Mouse (Mus musculus) mammary gland, adult 2 months (tissue): ENCODE measurements around the gene Tmem211. TPM values are rescaled to one million over a fixed set of nuclear protein-coding genes. Genes with fewer than 3 reads are reported as not detected.

ENCODE experiments used
- polyA plus RNA-seq: library from polyadenylated mRNA; depleted of rRNA; stranded (reverse); fragments of >200 nt; gene quantifications from 2 replicates; pipeline ENCODE4 v1.2.3, GENCODE M21; 2012; ENCODE audit warnings: low replicate concordance; rRNA removed

Tmem211 gene
- not detected in 2 replicates for polyA plus RNA-seq

DNA sequence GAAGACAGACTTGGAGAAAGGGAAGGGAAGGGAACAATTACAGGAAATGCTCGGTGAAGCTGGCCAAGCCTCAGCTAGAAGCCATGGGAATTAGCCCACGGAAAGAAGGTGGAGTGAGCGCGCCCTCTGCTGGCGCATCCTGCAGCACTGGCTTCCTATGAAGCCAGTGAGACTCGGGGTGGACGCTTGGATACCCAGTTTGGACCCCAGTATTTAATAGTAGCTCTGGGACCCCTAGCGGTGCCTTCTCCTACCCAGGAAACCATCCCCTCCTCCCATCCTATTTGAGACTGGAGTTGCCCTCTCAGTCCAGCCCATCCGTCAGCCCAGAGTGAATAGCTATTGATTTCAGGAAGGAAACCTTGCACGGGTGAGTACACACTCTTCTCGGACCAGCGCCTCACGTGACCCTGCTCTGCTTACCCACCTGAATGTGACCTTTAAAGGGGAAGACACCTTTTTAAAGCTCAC lies at the start of gene Tmem211:
Gene Tmem211 (plus strand): TSS at position 278 of the 471 bp plus-strand sequence.

DNA sequence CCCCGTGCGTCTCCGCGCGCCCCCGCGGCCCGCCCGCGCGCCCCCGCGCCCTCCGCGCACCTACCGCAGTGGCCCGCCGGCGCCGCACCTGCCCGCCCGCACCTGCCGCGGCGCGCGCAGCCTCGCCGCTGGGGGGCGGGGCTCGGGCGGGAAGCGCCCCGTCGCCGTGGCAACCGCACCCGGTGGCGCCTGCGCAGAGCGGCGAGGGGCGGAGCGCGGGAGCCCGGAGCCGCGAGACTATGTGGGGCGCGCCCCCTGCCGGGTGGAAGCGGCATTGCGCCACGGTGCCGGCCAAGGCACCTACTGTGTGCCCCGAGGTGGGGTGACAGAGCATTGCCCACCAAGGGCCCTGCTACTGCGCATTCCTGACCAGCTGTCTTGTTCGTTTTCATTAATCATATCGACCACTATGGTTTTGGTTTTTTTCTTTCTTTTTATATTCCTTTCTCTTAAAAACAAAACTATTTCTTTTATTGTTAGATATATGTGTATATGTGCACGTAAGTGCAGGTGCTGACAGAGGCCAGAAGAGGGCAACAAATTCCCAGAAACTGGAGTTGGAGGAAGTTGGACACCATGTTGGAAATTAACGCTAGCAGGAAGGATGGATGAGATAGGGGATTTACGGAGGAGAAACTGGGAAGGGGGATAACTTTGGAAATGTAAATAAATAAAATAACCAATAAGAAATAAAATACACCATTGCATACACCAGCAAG lies 5.4 kb upstream of the Tmem211 start, which contains the start of gene 2900026A02Rik:
Gene 2900026A02Rik (minus strand): TSS at position 90 of the 719 bp plus-strand sequence.

Other genes with a start within 250 kb of the Tmem211 start
- gene Grk3, start 211.1 kb upstream of the Tmem211 start, polyA plus RNA-seq, result 10.0 and 14.6 TPM in 2 replicates
- gene Crybb2, start 156.8 kb upstream of the Tmem211 start, polyA plus RNA-seq, result not detected in 2 replicates
- 3.0 and 3.1 TPM in 2 replicates for gene Crybb3, start 145.3 kb upstream of the Tmem211 start, polyA plus RNA-seq
- gene 2900026A02Rik, start 5.7 kb upstream of the Tmem211 start, polyA plus RNA-seq, result 19.7 and 20.6 TPM in 2 replicates
- gene Sgsm1, start 83.9 kb downstream of the Tmem211 start, polyA plus RNA-seq, result 3.4 and 3.5 TPM in 2 replicates
- gene Aym1, start 130.4 kb downstream of the Tmem211 start, polyA plus RNA-seq, result not detected in 2 replicates